ENCODE assay signal across 8 mouse cellular contexts in the genomic region with DNA sequence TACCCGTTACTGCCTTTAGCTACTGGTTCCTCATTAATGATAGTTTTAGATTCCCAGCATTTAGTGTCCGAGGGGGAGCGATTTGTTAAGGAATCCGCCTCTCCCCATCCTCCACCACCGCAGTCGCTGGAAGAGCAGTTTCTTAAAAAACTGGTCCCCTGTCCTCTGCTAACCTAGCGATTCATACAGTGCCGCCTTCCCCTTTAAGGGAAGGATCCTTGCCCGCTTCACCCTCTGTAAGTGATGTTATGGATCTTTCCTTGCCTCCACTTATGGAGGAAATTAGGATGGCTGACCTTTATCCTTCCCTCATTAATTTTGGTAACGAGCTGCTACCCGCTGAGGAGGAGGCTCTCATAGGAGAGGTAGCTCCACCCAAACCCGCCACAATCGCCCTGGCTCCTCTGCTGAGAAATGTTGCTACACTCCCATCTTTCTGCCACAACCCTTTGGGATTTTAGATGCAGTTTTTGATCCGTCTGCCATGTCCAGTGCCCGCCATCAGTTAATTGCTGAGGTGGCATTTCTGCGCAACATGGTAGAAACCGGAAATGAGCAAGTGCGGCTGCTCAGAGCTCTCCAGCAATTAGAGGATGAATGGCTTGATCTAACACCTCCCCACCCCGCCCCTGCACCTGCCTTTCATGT. TPM values are rescaled to one million over a fixed set of nuclear protein-coding genes. Genes with fewer than 3 reads are reported as not detected.
DNase-seq lines count a peak whose midpoint lies in the region; ATAC-seq and TF ChIP-seq lines count a peak whose summit lies in the region.

No protein-coding gene starts in this region.

- no peaks in the 10 kb centered on the region for H3K27me3 ChIP-seq in embryonic facial prominence, embryonic 14.5 days (replicated peaks; ENCODE audit: control insufficient read depth, insufficient read depth, low read length)
- no peaks in the 10 kb centered on the region for H3K27me3 ChIP-seq in heart, postnatal 0 days (ENCODE audit: control insufficient read depth, insufficient read depth, low read length)
- no peaks in the 10 kb centered on the region for H3K27me3 ChIP-seq in liver, embryonic 11.5 days (replicated peaks; ENCODE audit: control insufficient read depth, insufficient read depth, low read length)
- H3K27me3 ChIP-seq in stomach, embryonic 14.5 days (ENCODE audit: control insufficient read depth, insufficient read depth, low read length), result no peaks in the 10 kb centered on the region

- no peak for TF ChIP-seq EP300 in heart, postnatal 0 days (IDR thresholded peaks at IDR 0.05; ENCODE audit: low read depth)

- no peaks in the 10 kb centered on the region for H3K9me3 ChIP-seq in embryonic facial prominence, embryonic 14.5 days (ENCODE audit: control insufficient read depth, low read length)
- no peaks in the 10 kb centered on the region for H3K9me3 ChIP-seq in heart, postnatal 0 days (replicated peaks; ENCODE audit: control insufficient read depth, low read length)
- no peaks in the 10 kb centered on the region for H3K9me3 ChIP-seq in liver, embryonic 11.5 days (ENCODE audit: control insufficient read depth, low read length)
- H3K9me3 ChIP-seq in stomach, embryonic 14.5 days (ENCODE audit: control insufficient read depth, low read depth, low read length), result no peaks in the 10 kb centered on the region

- peak; percentile 62 to 64 for DNase-seq in B cell, adult 2 months
- peak; percentile 31 for DNase-seq in adrenal gland, postnatal 25 days
- DNase-seq in embryonic facial prominence, embryonic 14.5 days (ENCODE audit: low spot score), result peak; percentile 51
- DNase-seq in heart, postnatal 0 days (ENCODE audit: low spot score), result no peak
- peak; percentile 45 to 63 for DNase-seq in kidney, postnatal 25 days
- DNase-seq in liver, embryonic 11.5 days (ENCODE audit: low spot score), result peak; percentile 54

- peak overlapping the region; percentile 64 for H3K9ac ChIP-seq in embryonic facial prominence, embryonic 14.5 days (ENCODE audit: low read depth, low read length)
- H3K9ac ChIP-seq in heart, postnatal 0 days (replicated peaks; ENCODE audit: low read depth, low read length), result peak overlapping the region; percentile 18; the same call in 1 of the 2 replicates
- H3K9ac ChIP-seq in liver, embryonic 11.5 days (ENCODE audit: low read depth, low read length), result peak overlapping the region; percentile 53
- peak overlapping the region; percentile 45; the same call in 1 of the 2 replicates for H3K9ac ChIP-seq in stomach, embryonic 14.5 days (replicated peaks; ENCODE audit: low read depth, low read length)

- H3K4me2 ChIP-seq in embryonic facial prominence, embryonic 14.5 days (ENCODE audit: low read depth, low read length), result peak overlapping the region; percentile 85
- peak overlapping the region; percentile 92 for H3K4me2 ChIP-seq in heart, postnatal 0 days (ENCODE audit: low read depth, low read length)
- H3K4me2 ChIP-seq in liver, embryonic 11.5 days, result peak overlapping the region; percentile 85
- H3K4me2 ChIP-seq in stomach, embryonic 14.5 days (replicated peaks; ENCODE audit: low read depth, low read length), result peak overlapping the region; percentile 80

- ATAC-seq in embryonic facial prominence, embryonic 14.5 days (ENCODE audit: low read depth), result peak; percentile 77
- no peak for ATAC-seq in heart, postnatal 0 days (ENCODE audit: insufficient read depth, low read depth)
- ATAC-seq in liver, embryonic 11.5 days (replicated peaks; ENCODE audit: low FRiP score), result peak; percentile 53; the same call in 1 of the 2 replicates
- ATAC-seq in monocyte, adult 5-6 weeks (replicated peaks; ENCODE audit: insufficient number of reproducible peaks, low FRiP score, low TSS enrichment, poor library complexity, severe bottlenecking), result peak; percentile 83
- ATAC-seq in stomach, embryonic 14.5 days (ENCODE audit: insufficient number of reproducible peaks, insufficient read depth, low FRiP score, low read depth), result peak; percentile 65; the same call in 1 of the 2 replicates

- H3K36me3 ChIP-seq in embryonic facial prominence, embryonic 14.5 days (ENCODE audit: control insufficient read depth, insufficient read depth, low read length), result no peaks in the 10 kb centered on the region
- no peaks in the 10 kb centered on the region for H3K36me3 ChIP-seq in heart, postnatal 0 days (replicated peaks; ENCODE audit: control insufficient read depth, insufficient read depth, low read length)
- H3K36me3 ChIP-seq in liver, embryonic 11.5 days (ENCODE audit: control insufficient read depth, insufficient read depth, low read length), result no peaks in the 10 kb centered on the region
- no peaks in the 10 kb centered on the region for H3K36me3 ChIP-seq in stomach, embryonic 14.5 days (ENCODE audit: control insufficient read depth, insufficient read depth, low read length)

- H3K27ac ChIP-seq in embryonic facial prominence, embryonic 14.5 days (replicated peaks; ENCODE audit: low read depth, low read length), result no peak overlapping the region
- no peak overlapping the region for H3K27ac ChIP-seq in heart, postnatal 0 days (ENCODE audit: low read depth)
- no peak overlapping the region for H3K27ac ChIP-seq in liver, embryonic 11.5 days (ENCODE audit: low read depth, low read length)
- no peak overlapping the region for H3K27ac ChIP-seq in stomach, embryonic 14.5 days (ENCODE audit: low read length)

- no peaks in the 10 kb centered on the region for H3K4me1 ChIP-seq in embryonic facial prominence, embryonic 14.5 days (ENCODE audit: control insufficient read depth, insufficient read depth, low read length)
- no peaks in the 10 kb centered on the region for H3K4me1 ChIP-seq in heart, postnatal 0 days (ENCODE audit: control insufficient read depth, insufficient read depth)
- no peaks in the 10 kb centered on the region for H3K4me1 ChIP-seq in liver, embryonic 11.5 days (replicated peaks; ENCODE audit: control insufficient read depth, insufficient read depth, low read length)
- no peaks in the 10 kb centered on the region for H3K4me1 ChIP-seq in stomach, embryonic 14.5 days (ENCODE audit: control insufficient read depth, insufficient read depth, low read length)

- peak overlapping the region; percentile 52 for H3K4me3 ChIP-seq in embryonic facial prominence, embryonic 14.5 days (ENCODE audit: low read depth, low read length)
- peak overlapping the region; percentile 55 for H3K4me3 ChIP-seq in heart, postnatal 0 days (ENCODE audit: low read depth, low read length)
- peak overlapping the region; percentile 56 for H3K4me3 ChIP-seq in liver, embryonic 11.5 days (ENCODE audit: low read depth, low read length)
- H3K4me3 ChIP-seq in stomach, embryonic 14.5 days (ENCODE audit: low read depth, low read length), result peak overlapping the region; percentile 53

- no peak for TF ChIP-seq CTCF in heart, postnatal 0 days (IDR thresholded peaks at IDR 0.05; ENCODE audit: low read depth)

- 1% methylated on average over 19 of the region's 19 CpGs for WGBS in embryonic facial prominence, embryonic 14.5 days
- WGBS in heart, postnatal 0 days, result under 1% methylated on average over 19 of the region's 19 CpGs
- whole genome bisulfite sequencing in liver, embryonic 11.5 days, result 2% methylated on average over 19 of the region's 19 CpGs
- under 1% methylated on average over 19 of the region's 19 CpGs for WGBS in stomach, embryonic 14.5 days

RNA-seq across cellular contexts. Expression of gene H2-M10.1, which starts 10.8 kb away (rescaled TPM):
- not detected in 2 replicates for total RNA-seq in adrenal gland, postnatal 25 days (2021)
- not detected in 2 replicates for polyA plus RNA-seq in embryonic facial prominence, embryonic 14.5 days (2014; fragmentation: Nextera tagmentation; extraction: Ambion mirVana)
- total RNA-seq in heart, postnatal 0 days (2014; rRNA removed; ENCODE audit: low replicate concordance), result not detected in 2 replicates
- not detected in 2 replicates for polyA plus RNA-seq in heart, postnatal 0 days (2015; fragmentation: Nextera tagmentation; extraction: Ambion mirVana)
- polyA plus RNA-seq in liver, embryonic 11.5 days (2014; fragmentation: Nextera tagmentation; extraction: Ambion mirVana), result not detected in 2 replicates
- total RNA-seq in monocyte, adult 5-6 weeks (2017), result not detected in 3 replicates
- not detected in 2 replicates for polyA plus RNA-seq in stomach, embryonic 14.5 days (2014; fragmentation: Nextera tagmentation; extraction: Ambion mirVana)

RNA-seq across cellular contexts. Expression of gene H2-M10.2, which starts 28.9 kb away (rescaled TPM):
- not detected in 2 replicates for total RNA-seq in adrenal gland, postnatal 25 days (2021)
- not detected in 2 replicates for polyA plus RNA-seq in embryonic facial prominence, embryonic 14.5 days (2014; fragmentation: Nextera tagmentation; extraction: Ambion mirVana)
- not detected in 2 replicates for total RNA-seq in heart, postnatal 0 days (2014; rRNA removed; ENCODE audit: low replicate concordance)
- polyA plus RNA-seq in heart, postnatal 0 days (2015; fragmentation: Nextera tagmentation; extraction: Ambion mirVana), result not detected in 2 replicates
- 0.25 TPM in 1 of 2 replicates, not detected in the other for polyA plus RNA-seq in liver, embryonic 11.5 days (2014; fragmentation: Nextera tagmentation; extraction: Ambion mirVana)
- not detected in 3 replicates for total RNA-seq in monocyte, adult 5-6 weeks (2017)
- polyA plus RNA-seq in stomach, embryonic 14.5 days (2014; fragmentation: Nextera tagmentation; extraction: Ambion mirVana), result 0.22 and 0.30 TPM in 2 replicates

RNA-seq across cellular contexts. Expression of gene Trim39, which starts 43.1 kb away (rescaled TPM):
- total RNA-seq in adrenal gland, postnatal 25 days (2021), result 22.5 and 23.0 TPM in 2 replicates
- polyA plus RNA-seq in embryonic facial prominence, embryonic 14.5 days (2014; fragmentation: Nextera tagmentation; extraction: Ambion mirVana), result 10.6 and 12.4 TPM in 2 replicates
- 7.4 and 14.3 TPM in 2 replicates for total RNA-seq in heart, postnatal 0 days (2014; rRNA removed; ENCODE audit: low replicate concordance)
- polyA plus RNA-seq in heart, postnatal 0 days (2015; fragmentation: Nextera tagmentation; extraction: Ambion mirVana), result 4.8 and 5.1 TPM in 2 replicates
- polyA plus RNA-seq in liver, embryonic 11.5 days (2014; fragmentation: Nextera tagmentation; extraction: Ambion mirVana), result 13.1 and 14.9 TPM in 2 replicates
- 36.0 to 56.8 TPM (median 40.5 TPM) in 3 replicates for total RNA-seq in monocyte, adult 5-6 weeks (2017)
- 16.3 and 16.4 TPM in 2 replicates for polyA plus RNA-seq in stomach, embryonic 14.5 days (2014; fragmentation: Nextera tagmentation; extraction: Ambion mirVana)

RNA-seq across cellular contexts. Expression of gene H2-M10.3, which starts 53.1 kb away (rescaled TPM):
- not detected in 2 replicates for total RNA-seq in adrenal gland, postnatal 25 days (2021)
- not detected in 2 replicates for polyA plus RNA-seq in embryonic facial prominence, embryonic 14.5 days (2014; fragmentation: Nextera tagmentation; extraction: Ambion mirVana)
- total RNA-seq in heart, postnatal 0 days (2014; rRNA removed; ENCODE audit: low replicate concordance), result not detected in 2 replicates
- polyA plus RNA-seq in heart, postnatal 0 days (2015; fragmentation: Nextera tagmentation; extraction: Ambion mirVana), result not detected in 2 replicates
- polyA plus RNA-seq in liver, embryonic 11.5 days (2014; fragmentation: Nextera tagmentation; extraction: Ambion mirVana), result not detected in 2 replicates
- not detected in 3 replicates for total RNA-seq in monocyte, adult 5-6 weeks (2017)
- not detected in 2 replicates for polyA plus RNA-seq in stomach, embryonic 14.5 days (2014; fragmentation: Nextera tagmentation; extraction: Ambion mirVana)

RNA-seq across cellular contexts. Expression of gene Rpp21, which starts 57.3 kb away (rescaled TPM):
- total RNA-seq in adrenal gland, postnatal 25 days (2021), result 47.2 TPM in 2 replicates
- polyA plus RNA-seq in embryonic facial prominence, embryonic 14.5 days (2014; fragmentation: Nextera tagmentation; extraction: Ambion mirVana), result 95.5 and 103 TPM in 2 replicates
- total RNA-seq in heart, postnatal 0 days (2014; rRNA removed; ENCODE audit: low replicate concordance), result 5.5 and 28.3 TPM in 2 replicates
- 89.0 and 97.8 TPM in 2 replicates for polyA plus RNA-seq in heart, postnatal 0 days (2015; fragmentation: Nextera tagmentation; extraction: Ambion mirVana)
- 101 and 112 TPM in 2 replicates for polyA plus RNA-seq in liver, embryonic 11.5 days (2014; fragmentation: Nextera tagmentation; extraction: Ambion mirVana)
- total RNA-seq in monocyte, adult 5-6 weeks (2017), result 51.0 to 53.1 TPM (median 52.6 TPM) in 3 replicates
- polyA plus RNA-seq in stomach, embryonic 14.5 days (2014; fragmentation: Nextera tagmentation; extraction: Ambion mirVana), result 133 and 167 TPM in 2 replicates
